Mouse (Mus musculus): ENCODE results near the gene Loxl3. TPM values are rescaled to one million over a fixed set of nuclear protein-coding genes. Genes with fewer than 3 reads are reported as not detected.
A peak's percentile ranks its signal among the peaks of the same experiment; 100 is the strongest.

Loxl3 gene
- polyA plus RNA-seq, 1 experiment from 2014 or later, result 13.4 TPM

DNA sequence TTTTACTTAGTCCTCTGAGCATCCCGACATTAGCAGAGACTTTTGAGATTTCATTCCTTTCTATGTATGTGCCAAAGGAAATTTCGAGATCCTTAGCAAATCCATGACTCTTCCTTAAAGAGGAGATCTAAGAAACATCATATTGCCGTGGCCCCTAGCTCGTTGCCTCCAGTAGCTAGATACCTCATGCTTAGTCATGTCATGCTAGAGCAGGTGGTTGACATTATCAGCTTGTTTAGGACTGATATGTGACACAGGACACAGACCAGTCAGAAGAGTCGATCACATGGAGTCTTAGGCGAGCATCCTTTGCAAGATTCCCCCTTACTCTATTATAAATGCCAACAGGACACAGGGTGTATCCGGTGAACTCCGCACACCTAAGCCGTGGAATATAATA is 11.0 kb upstream of the Loxl3 start:
- TF ChIP-seq CTCF (IDR thresholded peaks at IDR 0.05; ENCODE audit: low read depth), result no peak
- no peaks in the 10 kb centered on the region for H3K36me3 ChIP-seq (ENCODE audit: insufficient read depth, low read length)
- H3K4me3 ChIP-seq (replicated peaks; ENCODE audit: low read depth, low read length), result no peak overlapping the region
- H3K27me3 ChIP-seq (ENCODE audit: insufficient read depth, low read length), result no peaks in the 10 kb centered on the region
- H3K9ac ChIP-seq (ENCODE audit: low read depth, low read length), result no peak overlapping the region
- H3K4me1 ChIP-seq (replicated peaks; ENCODE audit: insufficient read depth, low read length), result no peaks in the 10 kb centered on the region
- H3K4me2 ChIP-seq (ENCODE audit: low read length), result no peak overlapping the region
- ATAC-seq (replicated peaks; ENCODE audit: low FRiP score, low read depth) (no peak), DNase-seq (ENCODE audit: low spot score) (no peak)
- 86% methylated on average over 9 of the region's 9 CpGs for WGBS
- H3K9me3 ChIP-seq (replicated peaks; ENCODE audit: low read length), result no peaks in the 10 kb centered on the region
- no peak overlapping the region for H3K27ac ChIP-seq

DNA sequence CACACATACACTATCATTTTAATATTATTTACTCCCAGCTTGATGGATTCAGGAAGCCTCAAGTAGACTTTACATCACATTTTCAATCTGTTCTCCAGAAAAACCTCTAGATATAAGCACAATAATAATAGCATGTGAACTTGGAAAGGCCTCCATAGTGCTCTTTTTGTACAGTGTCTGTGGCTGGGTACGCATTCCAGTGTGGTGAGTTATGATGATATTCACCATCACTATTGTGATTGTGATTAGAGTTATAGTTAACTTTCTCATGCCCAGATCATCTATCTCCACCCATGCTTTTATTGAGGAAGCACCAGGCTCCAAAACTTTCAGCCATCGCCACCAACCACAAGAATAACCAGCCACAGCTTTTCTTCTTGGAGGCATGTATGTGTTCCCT is 10.2 kb upstream of the Loxl3 start:
- 94% methylated on average over 2 of the region's 2 CpGs for WGBS
- TF ChIP-seq CTCF (IDR thresholded peaks at IDR 0.05; ENCODE audit: low read depth), result no peak
- Histone ChIP-seq H3K27me3 (ENCODE audit: insufficient read depth, low read length) (no peaks in the 10 kb centered on the region), H3K36me3 (ENCODE audit: insufficient read depth, low read length) (no peaks in the 10 kb centered on the region), H3K9me3 (replicated peaks; ENCODE audit: low read length) (no peaks in the 10 kb centered on the region), H3K4me2 (ENCODE audit: low read length) (no peak overlapping the region), H3K27ac (peak overlapping the region; percentile 36; the same call in 1 of the 2 replicates), H3K4me3 (replicated peaks; ENCODE audit: low read depth, low read length) (no peak overlapping the region), H3K4me1 (replicated peaks; ENCODE audit: insufficient read depth, low read length) (no peaks in the 10 kb centered on the region), H3K9ac (ENCODE audit: low read depth, low read length) (no peak overlapping the region)
- no peak for ATAC-seq (replicated peaks; ENCODE audit: low FRiP score, low read depth)
- DNase-seq (ENCODE audit: low spot score), result no peak

DNA sequence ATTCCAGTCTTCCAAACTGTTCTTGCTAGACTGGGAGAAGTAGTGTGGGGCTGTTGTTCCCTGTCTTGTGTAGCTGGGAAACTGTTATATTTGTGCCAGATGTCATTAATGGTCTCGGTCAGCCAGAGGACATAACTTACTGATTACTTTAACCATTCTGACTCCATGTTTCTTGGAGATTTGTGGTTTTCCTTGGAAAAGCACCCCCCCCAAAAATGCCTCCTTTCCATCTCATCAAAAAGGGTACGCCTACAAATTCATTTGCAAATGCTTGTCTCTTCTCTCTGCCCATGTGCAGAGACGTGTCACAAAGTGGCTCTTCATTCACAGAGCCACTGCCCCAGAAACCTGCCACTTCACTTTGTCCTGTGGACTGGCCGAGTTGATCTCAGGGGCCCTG is 9.6 kb upstream of the Loxl3 start:
- DNase-seq (ENCODE audit: low spot score), result peak; percentile 57
- Histone ChIP-seq H3K4me1 (replicated peaks; ENCODE audit: insufficient read depth, low read length) (no peaks in the 10 kb centered on the region), H3K9ac (ENCODE audit: low read depth, low read length) (no peak overlapping the region), H3K9me3 (replicated peaks; ENCODE audit: low read length) (no peaks in the 10 kb centered on the region), H3K27me3 (ENCODE audit: insufficient read depth, low read length) (no peaks in the 10 kb centered on the region), H3K4me2 (ENCODE audit: low read length) (no peak overlapping the region), H3K4me3 (replicated peaks; ENCODE audit: low read depth, low read length) (no peak overlapping the region), H3K36me3 (ENCODE audit: insufficient read depth, low read length) (no peaks in the 10 kb centered on the region), H3K27ac (0 out of 2 replicates have a peak overlapping the region, but pooled peaks have one; percentile 36)
- 52% methylated on average over 4 of the region's 4 CpGs for WGBS
- 0 out of 2 replicates have a peak, but pooled peaks have one; percentile 29 for ATAC-seq (replicated peaks; ENCODE audit: low FRiP score, low read depth)
- no peak for TF ChIP-seq CTCF (IDR thresholded peaks at IDR 0.05; ENCODE audit: low read depth)

DNA sequence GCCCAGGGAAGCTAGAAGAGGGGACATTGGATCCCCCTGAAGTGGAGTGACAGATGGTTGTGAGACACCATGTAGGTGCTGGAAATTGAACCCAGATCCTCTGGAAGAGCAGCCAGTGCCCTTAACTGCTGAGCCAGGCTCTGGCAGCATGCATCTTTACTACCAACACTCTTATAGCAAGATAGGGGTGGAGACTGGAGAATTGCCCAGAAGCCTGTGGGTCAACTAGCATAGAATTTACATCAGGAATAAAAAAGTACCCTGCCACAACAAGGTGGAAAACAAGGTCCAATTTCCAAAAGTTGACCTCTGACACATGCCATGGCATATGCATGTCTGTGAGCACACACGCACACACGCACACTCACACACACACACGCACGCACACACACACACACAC is 8.8 kb upstream of the Loxl3 start:
- no peak for ATAC-seq (replicated peaks; ENCODE audit: low FRiP score, low read depth)
- no peaks in the 10 kb centered on the region for H3K4me1 ChIP-seq (replicated peaks; ENCODE audit: insufficient read depth, low read length)
- DNase-seq (ENCODE audit: low spot score), result no peak
- 98% methylated on average over 4 of the region's 4 CpGs for WGBS
- no peak overlapping the region for H3K4me3 ChIP-seq (replicated peaks; ENCODE audit: low read depth, low read length)
- no peaks in the 10 kb centered on the region for H3K9me3 ChIP-seq (replicated peaks; ENCODE audit: low read length)
- H3K27me3 ChIP-seq (ENCODE audit: insufficient read depth, low read length), result no peaks in the 10 kb centered on the region
- H3K36me3 ChIP-seq (ENCODE audit: insufficient read depth, low read length), result no peaks in the 10 kb centered on the region
- TF ChIP-seq CTCF (IDR thresholded peaks at IDR 0.05; ENCODE audit: low read depth), result no peak
- H3K27ac ChIP-seq, result no peak overlapping the region
- no peak overlapping the region for H3K4me2 ChIP-seq (ENCODE audit: low read length)
- H3K9ac ChIP-seq (ENCODE audit: low read depth, low read length), result no peak overlapping the region

DNA sequence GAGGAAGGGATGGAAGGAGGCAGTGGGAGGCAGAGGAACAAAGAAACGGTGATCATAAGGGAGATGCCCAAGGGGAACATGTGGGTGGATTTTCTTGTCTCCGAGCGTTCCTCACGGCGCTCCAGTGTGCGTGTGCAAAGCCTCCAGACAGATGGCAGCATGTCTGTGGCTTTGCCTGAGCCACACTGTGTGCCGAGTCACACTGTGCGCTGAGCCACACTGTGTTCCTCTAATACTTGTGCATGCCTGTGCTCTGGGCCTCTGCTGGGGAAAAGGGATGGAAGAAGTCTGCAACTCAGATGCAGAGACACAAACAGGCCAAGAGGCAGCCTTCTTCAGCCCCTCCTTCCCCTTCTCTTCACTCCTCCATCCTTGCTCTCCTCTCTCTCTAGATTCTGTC is 6.7 kb upstream of the Loxl3 start:
- Histone ChIP-seq H3K9ac (ENCODE audit: low read depth, low read length) (no peak overlapping the region), H3K9me3 (replicated peaks; ENCODE audit: low read length) (no peaks in the 10 kb centered on the region), H3K27me3 (ENCODE audit: insufficient read depth, low read length) (no peaks in the 10 kb centered on the region), H3K36me3 (ENCODE audit: insufficient read depth, low read length) (no peaks in the 10 kb centered on the region), H3K4me3 (replicated peaks; ENCODE audit: low read depth, low read length) (no peak overlapping the region), H3K27ac (no peak overlapping the region), H3K4me1 (replicated peaks; ENCODE audit: insufficient read depth, low read length) (0 out of 2 replicates have a peak, but pooled peaks cover 3% of the 10 kb centered on the region), H3K4me2 (ENCODE audit: low read length) (no peak overlapping the region)
- no peak for TF ChIP-seq CTCF (IDR thresholded peaks at IDR 0.05; ENCODE audit: low read depth)
- ATAC-seq (replicated peaks; ENCODE audit: low FRiP score, low read depth), result no peak
- DNase-seq (ENCODE audit: low spot score), result no peak
- 80% methylated on average over 8 of the region's 8 CpGs for whole genome bisulfite sequencing

DNA sequence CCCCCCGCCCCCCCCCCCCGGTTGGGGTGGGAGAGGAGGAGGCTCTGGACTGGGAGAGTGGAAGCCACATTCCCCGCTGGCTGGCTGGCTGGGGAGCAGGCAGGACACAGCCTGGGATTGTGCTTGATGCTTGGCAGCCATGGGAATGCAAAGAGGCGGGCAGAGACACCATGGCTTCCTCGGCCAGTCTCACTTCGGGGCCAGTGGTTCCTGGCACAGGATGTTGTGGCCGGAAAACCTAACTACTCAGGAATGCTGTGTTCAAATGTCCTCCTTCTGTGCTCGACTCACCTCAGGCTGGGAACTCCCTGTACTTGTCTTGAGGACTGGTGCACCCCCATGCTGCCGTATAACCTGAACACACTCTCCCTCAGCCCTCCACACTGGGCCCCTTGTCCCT is 6.3 kb upstream of the Loxl3 start:
- TF ChIP-seq CTCF (IDR thresholded peaks at IDR 0.05; ENCODE audit: low read depth), result no peak
- 0 out of 2 replicates have a peak, but pooled peaks cover 3% of the 10 kb centered on the region for H3K4me1 ChIP-seq (replicated peaks; ENCODE audit: insufficient read depth, low read length)
- WGBS, result 60% methylated on average over 7 of the region's 9 CpGs
- no peak overlapping the region for H3K4me3 ChIP-seq (replicated peaks; ENCODE audit: low read depth, low read length)
- no peaks in the 10 kb centered on the region for H3K36me3 ChIP-seq (ENCODE audit: insufficient read depth, low read length)
- ATAC-seq (replicated peaks; ENCODE audit: low FRiP score, low read depth), result no peak
- no peak for DNase-seq (ENCODE audit: low spot score)
- no peaks in the 10 kb centered on the region for H3K9me3 ChIP-seq (replicated peaks; ENCODE audit: low read length)
- no peak overlapping the region for H3K27ac ChIP-seq
- no peak overlapping the region for H3K9ac ChIP-seq (ENCODE audit: low read depth, low read length)
- H3K4me2 ChIP-seq (ENCODE audit: low read length), result no peak overlapping the region
- no peaks in the 10 kb centered on the region for H3K27me3 ChIP-seq (ENCODE audit: insufficient read depth, low read length)

DNA sequence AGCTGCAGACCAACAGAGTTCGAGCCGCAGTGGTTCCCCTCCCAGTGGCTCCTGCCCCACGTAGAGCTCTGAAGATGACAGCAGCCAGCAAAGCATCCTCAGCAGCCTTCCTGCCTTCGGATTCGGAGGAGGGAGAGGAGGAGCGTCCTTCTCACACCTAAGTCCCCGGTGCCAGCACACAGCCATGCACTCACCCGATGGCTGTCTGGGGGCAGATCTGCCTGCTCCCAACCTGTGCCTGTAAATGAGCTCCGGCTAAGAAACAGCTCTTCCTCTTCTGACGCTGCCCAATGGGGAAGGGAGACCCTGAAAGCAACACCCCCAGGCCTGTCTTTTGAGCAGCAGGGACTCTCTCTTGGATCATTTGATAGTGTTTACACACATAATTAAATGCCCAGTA is 4.2 kb upstream of the Loxl3 start:
- Histone ChIP-seq H3K4me1 (replicated peaks; ENCODE audit: insufficient read depth, low read length) (0 out of 2 replicates have a peak, but pooled peaks cover 3% of the 10 kb centered on the region), H3K9ac (ENCODE audit: low read depth, low read length) (no peak overlapping the region), H3K36me3 (ENCODE audit: insufficient read depth, low read length) (no peaks in the 10 kb centered on the region), H3K4me3 (replicated peaks; ENCODE audit: low read depth, low read length) (no peak overlapping the region), H3K27ac (no peak overlapping the region), H3K9me3 (replicated peaks; ENCODE audit: low read length) (no peaks in the 10 kb centered on the region), H3K4me2 (ENCODE audit: low read length) (no peak overlapping the region), H3K27me3 (ENCODE audit: insufficient read depth, low read length) (no peaks in the 10 kb centered on the region)
- 36% methylated on average over 10 of the region's 10 CpGs for WGBS
- no peak for ATAC-seq (replicated peaks; ENCODE audit: low FRiP score, low read depth)
- DNase-seq (ENCODE audit: low spot score), result no peak
- no peak for TF ChIP-seq CTCF (IDR thresholded peaks at IDR 0.05; ENCODE audit: low read depth)

All from kidney, postnatal 0 days (tissue).